Mouse (Mus musculus) small intestine, adult 2 months (tissue): ENCODE measurements around the gene Rapgef3.

ENCODE experiments used
- CTCF ChIP-seq: fragments of 200-500 bp; IDR thresholded peaks from 2 replicates; pipeline ENCODE4 v1.5.1; 2012; ENCODE audit warnings: low read depth, mild to moderate bottlenecking, control low read depth, inconsistent platforms, low read length, moderate library complexity, mixed read lengths; ENCODE audit not compliant: insufficient replicate concordance, insufficient read length; ENCODE audit errors: extremely low read depth
- POLR2A ChIP-seq: fragments of 200-500 bp; IDR thresholded peaks from 2 replicates; pipeline ENCODE4 v1.6.1; 2012; ENCODE audit warnings: low read depth, mild to moderate bottlenecking, control low read depth, inconsistent platforms, low read length, moderate library complexity

DNA sequence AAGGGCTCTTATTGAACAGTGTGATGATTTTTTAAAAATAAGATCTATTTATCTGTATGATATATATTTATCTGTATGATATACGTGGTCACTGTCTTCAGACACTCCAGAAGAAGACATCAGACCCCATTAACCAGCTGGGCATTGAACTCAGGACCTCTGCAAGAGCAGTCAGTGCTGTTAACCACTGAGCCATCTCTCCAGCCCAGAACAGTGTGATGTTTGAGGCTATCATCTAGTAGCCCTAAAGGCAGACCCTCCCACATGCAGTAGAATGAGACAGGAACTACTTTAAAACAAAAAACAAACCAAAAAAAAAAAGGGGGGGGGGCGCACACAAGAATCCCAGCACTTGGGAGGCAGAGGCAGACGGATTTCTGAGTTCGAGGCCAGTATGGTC, 20.3 kb downstream of the Rapgef3 start:
- TF ChIP-seq CTCF = no peak
- no peak for TF ChIP-seq POLR2A
